Mouse (Mus musculus) heart, postnatal 10 days (tissue): Measurements from ENCODE around the gene Nasp. TPM values are rescaled to one million over a fixed set of nuclear protein-coding genes. Genes with fewer than 3 reads are reported as not detected.

Source experiments
- DNase-seq, 2 experiments: peaks; one replicate each; pipeline ENCODE4 v3.0.0; 2021
- intact Hi-C: fragments of 180-260 bp; cut with DNase I; formaldehyde crosslinking; loops from one replicate; pipeline ENCODE4 v1.15.1; 2025
- total RNA-seq, 2 experiments: library from RNA; stranded (reverse); gene quantifications; 2 replicates each; pipeline ENCODE4 v1.2.3; 2021

Gene Nasp
- total RNA-seq, 2 experiments from 2014 or later, result 46.4 to 53.6 TPM

- intact Hi-C loops, result no loop called here
Measured at GRCm38 (mm10) chr4:116642071-116642470, 14.3 kb upstream of the Nasp start.

GRCm38 (mm10) chr4:116638821-116639220, 11.1 kb upstream of the Nasp start:
- intact Hi-C loops, result no loop called here
- no peak for DNase-seq

More at GRCm38 (mm10) chr4:116642071-116642470, 14.3 kb upstream of the Nasp start:
- DNase-seq, result no peak

- intact Hi-C loops, result no loop called here
- no peak for DNase-seq
Measured at GRCm38 (mm10) chr4:116635197-116635596, 7.5 kb upstream of the Nasp start.

- intact Hi-C loops, result no loop called here
- peak; percentile 95 to 97 for DNase-seq
Measured at GRCm38 (mm10) chr4:116627359-116627716, 403 bp downstream of the Nasp start.

- intact Hi-C loops, result no loop called here
- peak; percentile 86 to 88 for DNase-seq
Measured at GRCm38 (mm10) chr4:116626658-116627358, 933 bp downstream of the Nasp start.

- intact Hi-C loops, result no loop called here
- DNase-seq, result no peak
Measured at GRCm38 (mm10) chr4:116624831-116625230, 2.9 kb downstream of the Nasp start.

GRCm38 (mm10) chr4:116615237-116615636, 12.5 kb downstream of the Nasp start:
- intact Hi-C loops, result no loop called here
- no peak for DNase-seq

- intact Hi-C loops, result no loop called here
- no peak for DNase-seq
Measured at GRCm38 (mm10) chr4:116612621-116613020, 15.1 kb downstream of the Nasp start.

- DNase-seq, result peak; percentile 92
- intact Hi-C loops, result no loop called here
Measured at GRCm38 (mm10) chr4:116596978-116597881, 30.5 kb downstream of the Nasp start.

- peak in 1 of 2 experiments; percentile 5 for DNase-seq
- intact Hi-C loops, result no loop called here
Measured at GRCm38 (mm10) chr4:116596379-116596778, 31.4 kb downstream of the Nasp start, which contains the start of gene Ccdc17. Ccdc17 (plus strand) TSS chr4:116596654.

- no peak for DNase-seq
- intact Hi-C loops, result no loop called here
Measured at GRCm38 (mm10) chr4:116595793-116596192, 31.9 kb downstream of the Nasp start.

GRCm38 (mm10) chr4:116558151-116558882, 69.4 kb downstream of the Nasp start:
- no peak for DNase-seq
- intact Hi-C loops, result loop anchor here (5.0 kb wide), 2 partner anchors 51 to 96 kb away; partner anchors contain the start of genes Ipp and Mast2

GRCm38 (mm10) chr4:116557306-116558121, 70.2 kb downstream of the Nasp start, which contains the start of gene Gpbp1l1:
Gpbp1l1 (plus strand) TSS chr4:116557658.
- intact Hi-C loops, result loop anchor here (5.0 kb wide), 2 partner anchors 50 to 95 kb away; partner anchors contain the start of genes Ipp and Mast2
- DNase-seq, result peak; percentile 98 to 99

GRCm38 (mm10) chr4:116556561-116557305, 71.0 kb downstream of the Nasp start:
- intact Hi-C loops, result loop anchor here (5.0 kb wide), 2 partner anchors 49 to 94 kb away; partner anchors contain the start of genes Ipp and Mast2
- DNase-seq, result peak; percentile 96 to 98

- peak; percentile 87 to 91 for DNase-seq
- intact Hi-C loops, result loop anchor here (5.0 kb wide), 2 partner anchors 48 to 93 kb away; partner anchors contain the start of genes Ipp and Mast2
Measured at GRCm38 (mm10) chr4:116555413-116556300, 72.1 kb downstream of the Nasp start, which contains the start of gene Tmem69. Tmem69 (minus strand) TSS chr4:116555936.

GRCm38 (mm10) chr4:116553035-116553434, 74.7 kb downstream of the Nasp start:
- intact Hi-C loops, result no loop called here
- no peak for DNase-seq
